Mouse (Mus musculus) C2C12 (cell line): ENCODE data around the gene Ipmk.

ENCODE experiments used
- CTCF ChIP-seq: IDR thresholded peaks from one replicate; pipeline ENCODE4 v1.5.1; 2011; ENCODE audit not compliant: control insufficient read depth, insufficient read depth, insufficient read length
- MAX ChIP-seq: IDR thresholded peaks from one replicate; pipeline ENCODE4 v1.6.1; 2011; ENCODE audit warnings: mild to moderate bottlenecking, control low read depth
- USF1 ChIP-seq: IDR thresholded peaks from one replicate; pipeline ENCODE4 v1.6.1; 2011; ENCODE audit warnings: low read depth, mild to moderate bottlenecking, control low read depth, moderate library complexity

GRCm38 (mm10) chr10:71347964-71348636 lies 537 bp downstream of the Ipmk start:
- no peak for TF ChIP-seq CTCF
- no peak for TF ChIP-seq MAX
- TF ChIP-seq USF1 = no peak
